Mouse (Mus musculus) adrenal gland, adult 2 months (tissue): ENCODE data around the gene Aaas. TPM values are rescaled to one million over a fixed set of nuclear protein-coding genes. Genes with fewer than 3 reads are reported as not detected.
A peak's percentile ranks its signal among the peaks of the same experiment; 100 is the strongest.
"Not testable (repeated sequence)": the region's sequence is repeated elsewhere in the genome, so short reads cannot be mapped to it uniquely, and the experiment has no call there.

ENCODE experiments used
- DNase-seq: peaks from one replicate; pipeline ENCODE4 v3.0.0; 2021
- polyA plus RNA-seq: library from polyadenylated mRNA; depleted of rRNA; stranded (reverse); fragments of >200 nt; gene quantifications from 2 replicates; pipeline ENCODE4 v1.2.3, GENCODE M21; 2012
- total RNA-seq, 2 experiments: library from RNA; stranded (reverse); gene quantifications; 2 replicates each; pipeline ENCODE4 v1.2.3; 2021

The Aaas gene
- total and polyA plus RNA-seq, 3 experiments, result 16.8 to 46.6 (median 18.1) TPM

GRCm38 (mm10) chr15:102356501-102357325, 6.1 kb upstream of the Aaas start:
- no peak for DNase-seq

DNA sequence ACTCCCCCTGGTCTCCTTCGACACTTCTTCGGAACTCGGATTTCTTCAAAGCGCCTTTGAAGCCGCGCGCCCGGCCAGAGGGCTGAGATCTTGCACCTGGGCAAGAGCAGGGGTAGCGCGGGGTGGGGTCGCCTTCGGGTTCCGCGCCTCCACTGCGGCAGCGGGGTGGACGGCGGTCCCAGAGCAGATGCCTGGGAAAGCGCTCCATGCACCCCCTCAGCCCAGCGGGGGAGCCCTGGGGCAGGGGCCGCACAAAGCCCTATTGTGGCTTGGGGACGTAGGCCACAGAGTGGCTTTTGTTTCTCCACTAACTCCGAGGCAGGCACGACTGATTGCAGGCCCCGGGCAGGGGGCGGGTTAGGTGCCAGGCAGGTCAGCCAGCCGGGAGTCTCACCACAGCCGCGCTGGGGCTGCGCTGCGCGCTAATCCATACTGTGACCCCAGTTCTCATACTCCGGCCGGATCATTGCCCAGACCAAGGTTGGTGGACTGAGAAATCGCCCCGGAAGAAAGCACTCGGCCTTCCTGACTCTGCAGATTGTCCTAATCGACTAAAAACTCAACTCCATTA, 5.4 kb upstream of the Aaas start:
- DNase-seq, result no peak

GRCm38 (mm10) chr15:102355134-102355870, 4.7 kb upstream of the Aaas start:
- DNase-seq, result peak; percentile 60

GRCm38 (mm10) chr15:102353986-102354385, 3.4 kb upstream of the Aaas start:
- DNase-seq, result no peak

DNA sequence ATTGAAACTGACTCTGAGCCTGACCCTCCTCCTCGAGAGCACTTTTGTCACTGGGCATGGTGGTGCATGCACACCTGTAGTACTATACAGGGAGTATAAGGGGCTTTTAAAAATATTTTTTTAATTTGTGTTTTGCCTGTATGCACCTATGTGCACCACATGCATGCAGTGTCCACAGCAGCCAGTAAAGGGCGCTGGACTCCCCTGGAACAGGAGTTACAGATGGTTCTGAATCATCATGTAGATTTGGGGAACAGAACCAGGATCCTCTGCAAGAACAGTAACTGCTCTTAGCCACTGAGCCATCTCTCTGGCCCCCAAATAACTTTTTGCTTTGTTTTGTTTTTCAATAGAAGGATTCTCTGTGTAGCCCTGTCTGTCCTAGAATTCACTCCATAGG, 1.6 kb upstream of the Aaas start:
- no peak for DNase-seq

- no peak for DNase-seq
Observed at GRCm38 (mm10) chr15:102350942-102351291, 346 bp upstream of the Aaas start.

DNA sequence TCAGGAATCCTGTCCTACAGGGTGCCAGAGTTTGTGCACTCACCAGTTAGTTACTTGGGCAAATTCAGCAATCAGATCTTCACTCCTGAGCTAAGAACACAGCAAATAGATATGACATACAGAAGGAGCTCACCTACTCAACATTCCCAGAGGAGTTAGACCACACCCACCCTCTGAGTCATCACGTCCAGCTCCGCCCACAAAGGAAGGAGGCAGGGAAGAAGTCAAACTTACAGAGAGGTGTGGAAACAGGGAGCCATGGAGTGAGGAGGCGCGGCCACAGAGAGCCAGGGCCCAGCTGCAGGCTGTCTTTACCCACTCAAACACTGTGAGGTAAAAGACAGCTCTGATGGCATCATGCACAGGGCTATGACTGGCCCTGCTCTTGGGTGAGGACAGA, 4.1 kb downstream of the Aaas start:
- no peak for DNase-seq

- DNase-seq, result no peak
Observed at GRCm38 (mm10) chr15:102344490-102344889, 6.1 kb downstream of the Aaas start.

DNA sequence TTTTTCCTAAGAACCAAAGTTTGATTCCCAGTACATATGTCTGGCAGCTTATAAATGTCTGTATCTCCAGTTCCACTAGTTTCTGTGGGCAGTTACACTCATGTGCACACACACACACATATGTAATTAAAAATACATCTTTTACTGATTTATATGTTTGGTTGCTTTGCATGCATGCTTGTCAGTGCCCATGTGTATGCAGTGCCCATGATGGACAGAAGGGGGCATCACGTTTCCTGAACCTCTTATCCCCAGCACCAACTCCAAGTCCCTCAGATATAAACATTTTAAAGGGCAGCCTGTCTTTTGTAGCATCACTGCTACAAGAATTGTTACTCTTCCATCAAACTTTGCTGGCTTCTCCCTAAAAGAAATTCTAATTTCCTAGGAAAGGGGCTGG, 9.0 kb downstream of the Aaas start:
- peak; percentile 45 for DNase-seq

- DNase-seq, result no peak
Observed at GRCm38 (mm10) chr15:102339612-102340011, 11.0 kb downstream of the Aaas start.

GRCm38 (mm10) chr15:102336946-102337345, 13.6 kb downstream of the Aaas start:
- DNase-seq, result no peak

DNA sequence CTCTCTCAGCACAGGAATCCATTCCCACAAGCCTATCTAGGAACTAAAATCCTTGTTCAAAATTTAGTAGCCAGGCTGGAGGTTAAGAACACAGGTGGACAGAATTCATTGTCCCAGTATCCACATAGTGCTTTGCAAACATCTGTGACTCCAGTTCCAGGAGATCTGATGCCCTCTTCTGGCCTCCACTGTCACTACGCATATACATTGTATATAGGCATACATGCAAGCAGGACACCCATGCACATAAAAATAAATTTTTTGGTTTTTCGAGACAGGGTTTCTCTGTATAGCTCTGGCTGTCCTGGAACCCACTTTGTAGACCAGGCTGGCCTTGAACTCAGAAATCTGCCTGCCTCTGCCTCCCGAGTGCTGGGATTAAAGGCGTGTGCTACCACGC, 14.6 kb downstream of the Aaas start:
- not testable (repeated sequence) for DNase-seq

DNA sequence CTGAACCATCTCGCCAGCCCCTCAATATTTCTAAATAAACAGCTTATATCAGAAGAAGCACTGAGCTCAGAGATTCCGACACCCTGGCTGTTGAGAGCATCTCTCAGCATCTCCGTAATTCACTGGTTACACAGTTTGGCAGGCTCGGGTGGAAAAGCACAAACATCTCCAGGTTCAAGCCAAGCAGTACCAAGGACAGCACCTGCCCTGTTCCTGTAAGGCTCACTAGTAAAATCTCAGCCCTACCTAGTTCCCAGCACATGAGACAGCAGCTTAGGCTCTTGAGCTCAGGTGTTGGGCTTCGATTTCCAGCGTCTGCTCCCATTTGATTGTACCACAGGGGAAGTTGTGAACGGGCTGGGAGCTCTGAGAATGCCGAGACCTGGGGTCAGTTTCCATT, 15.3 kb downstream of the Aaas start:
- DNase-seq, result no peak

DNA sequence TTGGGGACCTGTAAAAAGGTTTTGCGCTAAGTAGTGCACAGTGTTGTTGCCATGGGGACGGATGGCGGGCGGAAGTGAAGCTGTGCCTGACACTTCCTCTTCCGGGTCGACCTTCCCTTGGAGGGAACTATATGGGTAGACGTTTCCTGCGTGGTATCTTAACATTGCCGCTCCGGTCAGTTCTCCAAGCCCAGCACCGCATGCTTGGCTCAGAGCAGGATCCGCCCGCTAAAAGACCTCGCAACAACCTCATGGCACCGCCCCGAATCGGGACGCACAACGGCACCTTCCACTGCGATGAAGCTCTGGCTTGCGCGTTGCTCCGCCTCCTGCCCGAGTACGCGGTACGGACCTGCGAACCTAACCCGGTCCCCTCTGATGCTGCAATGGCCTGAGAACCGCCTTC, 19.0 kb downstream of the Aaas start, which contains the start of gene Myg1:
Gene Myg1, plus strand, starts transcription at position 100 of the 406 bp plus-strand sequence.
- DNase-seq, result peak; percentile 89

- no peak for DNase-seq
Observed at GRCm38 (mm10) chr15:102326892-102327291, 23.7 kb downstream of the Aaas start.

GRCm38 (mm10) chr15:102326022-102326576, 24.5 kb downstream of the Aaas start, which contains the start of gene Pfdn5:
Gene Pfdn5, plus strand, starts transcription at chr15:102326116.
- DNase-seq, result peak; percentile 91

GRCm38 (mm10) chr15:102324654-102325473, 25.7 kb downstream of the Aaas start:
- DNase-seq, result no peak

GRCm38 (mm10) chr15:102316263-102316662, 34.3 kb downstream of the Aaas start:
- peak; percentile 65 for DNase-seq

- no peak for DNase-seq
Observed at GRCm38 (mm10) chr15:102315292-102315691, 35.3 kb downstream of the Aaas start.

- DNase-seq, result no peak
Observed at GRCm38 (mm10) chr15:102311489-102311888, 39.1 kb downstream of the Aaas start.

DNA sequence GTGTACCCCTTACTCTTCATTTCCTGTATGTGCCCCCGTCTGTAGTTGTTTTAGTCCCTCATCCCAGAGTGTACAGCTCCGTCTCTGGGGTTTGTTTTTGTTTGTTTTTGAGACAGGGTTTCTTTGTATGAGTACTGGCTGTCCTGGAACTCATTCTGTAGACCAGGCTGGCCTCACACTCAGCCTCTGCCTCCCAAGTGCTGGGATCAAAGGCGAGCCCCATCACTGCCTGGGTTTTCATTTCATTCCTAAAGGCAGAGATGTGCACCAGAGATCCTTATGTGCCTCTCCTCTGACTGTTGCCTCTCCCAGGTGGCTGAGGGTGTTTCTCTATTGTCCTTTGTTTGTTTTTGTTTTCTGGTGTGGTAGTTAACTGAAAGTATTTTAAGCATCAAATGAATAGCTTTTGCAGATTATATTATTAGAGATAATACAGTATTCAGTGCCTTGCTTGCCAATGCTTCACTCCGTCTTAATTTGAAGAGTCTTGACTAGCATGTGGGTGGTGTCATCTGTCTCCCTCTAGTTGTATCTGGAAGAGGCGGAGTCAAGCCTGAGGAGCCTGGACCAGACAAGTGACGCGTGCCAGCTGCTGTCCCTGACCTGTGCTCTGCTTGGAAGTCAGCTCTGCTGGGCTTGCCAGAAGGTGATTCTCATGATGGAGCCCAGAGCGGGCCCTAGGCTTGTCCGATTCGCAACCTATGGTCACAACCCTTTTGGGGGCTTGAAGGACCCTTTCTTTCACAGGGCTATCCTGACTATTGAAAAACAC, 40.3 kb downstream of the Aaas start:
- peak; percentile 71 for DNase-seq
